Mouse (Mus musculus) kidney, postnatal 14 days (tissue): Measurements from ENCODE around the gene Ankrd33b.
A peak's percentile ranks its signal among the peaks of the same experiment; 100 is the strongest.

Experiments used
- DNase-seq: peaks from one replicate; pipeline ENCODE4 v3.0.0; 2022; ENCODE audit warnings: mixed read lengths

Ankrd33b gene

DNA sequence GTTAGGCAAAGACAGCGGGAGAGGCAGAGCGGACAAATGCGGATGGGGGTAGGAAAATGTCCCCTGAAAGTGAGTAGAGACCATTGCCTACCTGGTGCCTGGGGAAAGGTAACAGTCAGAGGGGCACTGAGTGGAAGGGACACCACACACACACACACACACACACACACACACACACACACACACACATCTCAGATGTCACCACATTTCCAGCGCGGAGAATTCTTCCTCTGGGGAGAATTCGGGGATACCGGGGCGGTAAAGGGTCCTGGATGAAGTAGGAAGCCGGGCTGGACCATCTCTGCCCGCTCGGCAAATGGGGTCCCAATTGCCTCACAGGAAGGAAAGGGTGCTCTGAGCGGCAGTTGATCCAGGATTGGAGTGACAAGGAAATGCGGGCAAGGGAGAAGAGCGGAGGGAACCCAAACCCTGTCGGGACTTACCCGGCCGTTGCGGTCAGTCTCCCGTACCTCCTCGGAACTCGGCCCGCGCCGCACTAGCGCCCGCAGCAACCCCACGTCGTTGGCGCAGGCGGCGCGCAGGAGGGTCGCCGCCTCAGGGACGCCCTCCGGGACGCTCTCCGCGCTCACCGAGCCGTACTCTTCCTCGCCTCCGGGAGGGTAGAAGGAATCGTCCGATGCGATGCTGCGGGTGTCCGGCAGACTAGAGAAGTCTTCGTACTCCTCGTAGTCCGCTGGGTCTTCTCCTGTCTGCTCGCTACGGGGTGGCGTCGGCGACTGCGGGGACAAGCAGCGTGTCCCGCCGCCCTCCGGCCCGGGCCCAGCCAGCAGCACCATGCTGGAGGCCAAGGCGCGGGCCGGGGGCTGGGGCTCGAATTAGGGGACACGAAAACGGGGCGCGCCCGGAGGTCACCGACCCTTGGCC lies 688 bp downstream of the Ankrd33b start:
- peak; percentile 20 for DNase-seq

DNA sequence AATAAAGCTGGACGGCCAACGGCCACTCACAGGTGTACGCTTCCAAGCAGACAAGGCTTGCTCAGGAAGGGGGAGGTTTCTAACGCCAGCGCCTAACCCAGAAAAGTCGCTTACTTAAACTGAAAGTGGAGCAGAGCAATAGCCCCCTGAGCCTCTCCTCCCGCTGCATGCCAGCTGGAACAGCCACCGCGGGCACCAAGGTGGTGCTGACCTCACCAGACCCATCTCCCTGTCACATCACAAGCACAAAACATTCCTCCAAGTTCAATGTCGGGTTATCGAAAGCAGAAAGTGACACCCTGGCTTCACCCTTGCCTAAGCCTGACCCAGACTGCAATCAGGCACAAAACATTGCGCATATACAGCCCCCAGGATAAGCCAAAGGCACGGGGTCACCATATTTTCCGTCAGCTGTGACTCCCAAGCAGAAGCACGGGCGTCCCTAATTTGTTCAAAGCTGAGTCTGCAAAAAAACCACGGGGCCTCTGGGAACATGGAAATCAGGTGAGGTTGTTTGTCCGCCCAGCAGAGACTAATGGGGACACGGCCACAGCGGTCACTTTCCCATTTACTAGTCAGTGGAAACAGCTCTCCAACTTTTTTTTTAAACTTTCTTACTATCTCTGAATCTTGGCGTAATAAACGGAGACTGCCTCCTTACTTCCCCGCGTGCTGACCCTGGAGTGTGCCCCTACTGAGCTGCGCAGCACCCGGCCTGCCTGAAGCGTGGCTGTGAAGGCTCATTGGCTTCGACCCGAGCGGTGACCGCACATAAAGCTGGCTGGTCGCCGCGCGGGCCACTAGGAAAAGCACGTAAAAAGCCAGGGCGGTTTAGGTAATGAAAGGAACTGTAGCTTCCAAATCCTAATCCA lies 1.6 kb downstream of the Ankrd33b start:
- DNase-seq = peak; percentile 44

DNA sequence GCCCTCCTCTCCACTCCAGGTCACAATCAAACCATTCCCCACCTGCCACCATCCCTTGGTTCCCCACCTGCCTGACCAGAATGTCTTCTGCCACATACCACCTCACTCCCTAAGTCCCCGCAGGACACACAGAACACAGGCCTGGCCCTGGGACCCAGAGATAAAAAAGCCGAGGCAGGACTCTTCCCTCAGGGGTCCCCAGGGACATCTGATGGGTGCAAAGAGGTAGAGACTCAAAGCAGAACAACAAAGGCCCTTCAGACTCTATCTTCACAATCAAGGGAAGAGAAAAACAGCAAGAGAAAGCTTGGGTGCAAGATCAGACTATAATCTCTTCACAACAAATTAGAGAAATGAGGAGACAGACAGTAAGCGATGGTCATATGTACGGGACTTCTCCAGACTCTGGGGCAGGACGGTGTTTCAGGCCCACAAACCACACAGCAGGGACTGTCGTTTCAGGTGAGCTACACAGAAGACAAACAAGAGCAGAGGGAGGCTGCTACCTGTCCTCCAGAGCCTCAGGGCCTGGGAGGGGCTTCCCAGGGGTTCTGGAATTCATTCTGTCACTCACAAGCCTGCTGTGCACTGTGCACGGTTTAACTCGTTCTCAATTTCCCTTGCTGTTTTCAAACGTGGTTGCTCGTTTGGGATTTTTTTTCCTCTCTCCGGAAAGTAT lies 2.3 kb downstream of the Ankrd33b start:
- DNase-seq = no peak

DNA sequence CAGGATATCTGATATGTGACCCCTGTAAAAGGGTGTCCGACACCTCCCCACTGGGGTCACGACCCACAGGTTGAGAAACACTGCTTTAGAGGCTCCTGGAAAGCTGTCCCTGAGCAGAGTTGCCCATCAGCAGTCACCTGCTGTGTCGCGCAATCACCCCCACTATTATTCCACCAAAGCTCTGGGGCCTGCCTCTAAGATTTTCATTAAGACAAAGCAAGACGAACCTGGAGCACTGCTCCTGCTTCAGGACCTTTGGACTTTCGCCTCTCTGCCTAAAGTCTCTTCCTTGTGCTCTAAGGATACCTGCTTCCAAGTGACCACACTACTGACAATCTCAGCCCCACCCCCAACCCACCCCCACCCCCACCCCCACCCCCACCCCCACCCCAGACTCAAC lies 3.1 kb downstream of the Ankrd33b start:
- DNase-seq = peak; percentile 66

DNA sequence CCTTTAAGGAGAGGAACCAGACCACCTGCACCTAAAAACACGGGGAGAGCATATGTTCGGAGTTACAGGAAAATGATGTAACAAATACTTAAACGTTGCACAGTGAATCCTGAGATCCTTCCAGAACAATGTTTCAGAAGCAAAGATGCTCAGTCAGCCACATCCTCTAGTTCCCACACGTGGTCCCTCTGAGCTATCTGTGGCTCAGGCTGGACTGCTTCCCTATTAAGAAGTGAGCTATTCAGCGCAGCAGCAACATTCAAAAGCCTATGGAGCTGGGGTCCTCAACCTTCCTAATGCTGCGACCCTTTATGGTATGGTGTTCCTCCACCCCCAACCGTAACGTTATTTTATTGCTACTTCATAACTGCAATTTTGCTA lies 3.6 kb downstream of the Ankrd33b start:
- DNase-seq = no peak

DNA sequence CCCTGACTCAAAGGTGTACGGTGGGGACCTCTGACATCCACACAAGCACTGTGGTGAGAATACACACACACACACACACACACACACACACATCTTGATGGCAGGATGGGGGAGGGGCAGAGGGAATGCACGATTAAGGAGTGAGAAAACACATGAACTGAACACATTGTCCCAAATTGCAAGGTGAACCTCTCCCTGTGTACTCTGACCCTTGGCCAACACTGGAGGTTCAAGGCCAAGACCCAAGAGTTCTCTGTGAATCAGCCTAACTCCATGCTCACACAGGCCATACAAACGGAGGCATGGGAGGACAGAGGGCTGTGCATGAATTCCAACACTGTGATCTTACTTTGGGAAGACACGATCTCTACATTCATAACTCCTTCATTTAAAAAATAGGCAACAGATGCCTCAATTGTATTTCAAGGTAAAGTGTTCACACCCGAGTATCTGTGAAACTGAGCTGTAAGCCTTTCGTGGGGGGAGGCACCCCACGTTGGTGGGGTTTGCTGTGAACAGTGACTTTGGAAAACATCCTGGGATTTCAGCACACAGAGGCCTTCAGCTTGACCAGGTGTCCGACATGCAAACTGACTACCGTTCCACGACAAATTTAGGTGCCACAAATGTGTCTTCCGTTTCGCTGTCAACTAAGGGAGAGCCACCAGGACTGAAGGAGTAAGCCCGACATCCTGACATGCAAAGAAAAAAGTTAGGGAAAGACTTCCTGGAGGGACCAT lies 4.1 kb downstream of the Ankrd33b start:
- no peak for DNase-seq

DNA sequence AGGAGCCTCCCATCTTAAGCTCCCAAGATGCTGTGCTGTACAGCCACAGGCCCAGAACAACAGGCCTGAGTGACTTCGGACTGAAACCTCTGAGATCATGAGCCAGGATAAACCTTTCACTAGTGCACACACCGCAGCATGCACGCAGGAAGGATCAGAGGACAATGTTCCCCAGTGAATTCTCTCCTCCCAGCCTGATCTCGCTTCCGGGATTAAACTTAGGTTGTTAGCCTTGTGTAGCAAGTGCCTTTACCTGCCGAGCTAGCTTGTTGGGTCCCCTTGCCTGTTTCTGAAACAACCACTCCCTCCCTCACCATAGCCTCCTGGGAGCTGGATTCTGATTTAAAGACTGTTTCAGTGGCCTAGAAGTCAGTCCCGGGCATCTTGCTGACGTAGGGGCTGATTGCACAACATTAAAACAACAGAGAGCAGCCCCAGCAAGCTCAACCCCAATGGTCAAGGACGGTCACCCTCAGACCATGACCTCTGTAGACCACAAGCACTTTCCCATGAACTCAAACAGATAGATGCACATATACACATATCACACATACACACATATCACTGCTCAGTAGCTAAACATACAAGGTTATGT lies 6.2 kb downstream of the Ankrd33b start:
- DNase-seq = no peak

DNA sequence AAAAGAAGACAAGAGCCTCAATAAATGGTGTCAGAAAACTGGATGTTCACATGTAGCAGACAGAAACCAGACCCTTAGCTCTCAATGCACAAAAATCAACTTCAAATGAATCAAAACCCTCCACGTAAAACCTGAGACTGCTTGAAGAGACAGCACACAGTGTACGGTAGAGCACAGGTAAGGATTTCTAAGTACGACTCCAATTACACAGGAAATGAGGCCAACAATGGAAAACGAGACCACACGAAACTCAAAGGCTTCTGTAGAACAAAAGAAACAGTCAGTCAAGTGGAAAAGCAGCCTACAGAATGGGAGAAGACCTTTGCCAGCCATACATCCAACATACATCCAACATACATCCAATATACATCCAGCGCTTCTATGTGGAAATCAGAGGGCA lies 6.9 kb downstream of the Ankrd33b start:
- no peak for DNase-seq

DNA sequence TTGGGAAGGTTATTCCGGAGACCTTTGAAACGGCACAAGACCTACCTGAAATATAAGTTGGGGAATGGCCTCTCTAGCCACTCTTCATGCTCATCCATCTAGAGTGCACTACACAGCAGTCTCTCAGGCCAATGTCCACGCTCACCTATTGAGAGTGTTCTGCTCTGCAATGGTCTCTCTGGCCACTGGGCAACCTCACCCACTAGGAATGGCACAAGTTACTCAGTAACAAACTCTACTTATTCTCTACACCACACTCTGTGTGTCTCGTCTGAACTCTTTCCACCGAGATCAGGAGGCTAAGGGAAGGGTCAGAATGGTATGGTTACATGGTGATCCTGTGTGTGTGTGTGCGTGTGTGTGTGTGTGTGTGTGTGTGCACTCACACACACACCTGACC lies 7.7 kb downstream of the Ankrd33b start:
- DNase-seq = peak; percentile 65

DNA sequence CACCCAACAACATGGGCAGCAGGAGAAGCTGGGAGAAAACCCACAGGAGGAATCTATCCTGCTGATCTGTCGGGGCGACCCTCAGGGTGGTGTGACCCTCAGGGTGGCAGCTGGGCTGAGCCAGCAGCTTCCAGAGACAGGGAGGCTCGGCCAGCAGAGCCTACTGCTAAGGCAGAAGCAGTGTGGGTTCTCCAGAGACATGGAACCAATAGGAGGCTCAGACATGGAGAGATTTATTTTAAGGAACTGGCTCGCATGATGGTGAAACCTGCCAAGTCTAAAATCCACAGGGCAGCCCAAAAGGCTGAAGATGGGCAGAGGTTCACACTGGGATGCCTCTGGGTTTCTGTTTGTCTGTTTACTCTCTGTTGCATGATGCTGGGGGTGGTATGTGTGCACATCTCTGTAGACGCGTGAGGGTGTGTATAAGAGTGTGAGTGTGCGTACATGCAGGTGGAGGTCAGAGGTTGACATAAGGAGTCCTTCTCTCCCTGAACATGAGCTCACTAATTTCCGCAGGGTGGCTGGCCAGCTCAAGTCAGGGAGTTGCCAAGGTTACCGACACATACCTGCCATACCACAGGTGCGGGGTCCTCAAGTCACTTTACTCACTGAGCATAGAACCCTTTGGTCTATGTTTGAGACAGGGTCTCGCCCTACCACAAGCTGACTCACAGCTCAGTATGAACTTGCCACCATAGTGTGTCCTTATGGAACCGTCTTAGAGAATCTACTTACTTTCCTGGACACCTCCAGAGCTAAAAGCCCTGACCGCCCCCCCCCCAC lies 14.8 kb downstream of the Ankrd33b start:
- DNase-seq = no peak

DNA sequence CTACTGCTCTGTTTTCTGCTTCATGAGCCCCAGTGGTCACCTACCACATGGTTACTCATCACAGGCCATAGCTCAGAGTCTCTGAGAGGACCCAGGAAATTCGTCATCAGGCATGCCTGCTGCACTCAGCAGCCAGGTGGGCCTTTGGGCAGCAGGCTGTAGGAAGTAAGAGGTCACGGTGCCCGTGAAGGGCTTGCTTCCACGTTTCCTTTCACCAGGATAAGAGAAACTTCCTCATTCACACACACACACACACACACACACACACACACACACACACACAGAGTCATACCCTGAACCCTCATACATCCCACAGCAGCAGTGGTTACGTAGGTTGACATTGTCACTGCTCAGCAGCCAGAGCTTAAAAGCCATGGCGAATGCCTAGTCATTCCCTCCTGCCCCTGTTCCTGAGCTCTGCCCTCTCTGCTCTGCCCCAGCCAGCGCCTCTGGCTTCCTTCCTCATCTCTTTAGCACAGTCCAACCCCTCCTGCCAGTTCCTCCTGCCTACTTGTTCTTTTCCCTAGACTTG lies 17.6 kb downstream of the Ankrd33b start:
- peak; percentile 37 for DNase-seq

DNA sequence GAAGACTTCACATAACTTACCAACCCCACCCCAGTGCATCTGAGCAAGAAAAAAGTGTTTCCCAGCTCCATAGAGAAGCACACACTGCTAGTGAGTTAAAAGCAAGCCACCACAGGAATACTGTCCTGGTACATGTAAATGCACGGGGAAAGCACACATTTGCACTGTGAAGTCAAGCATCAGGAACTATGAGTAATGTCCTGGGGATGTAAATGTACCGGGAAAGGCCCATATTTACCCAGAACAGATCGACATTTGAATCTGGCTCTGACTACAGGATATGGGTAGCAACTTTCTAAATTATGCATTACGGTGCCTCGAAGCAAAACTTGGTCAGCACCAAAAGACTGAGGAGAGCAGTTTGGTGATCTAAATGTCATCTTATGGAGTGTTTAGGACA lies 18.5 kb downstream of the Ankrd33b start:
- DNase-seq = no peak

DNA sequence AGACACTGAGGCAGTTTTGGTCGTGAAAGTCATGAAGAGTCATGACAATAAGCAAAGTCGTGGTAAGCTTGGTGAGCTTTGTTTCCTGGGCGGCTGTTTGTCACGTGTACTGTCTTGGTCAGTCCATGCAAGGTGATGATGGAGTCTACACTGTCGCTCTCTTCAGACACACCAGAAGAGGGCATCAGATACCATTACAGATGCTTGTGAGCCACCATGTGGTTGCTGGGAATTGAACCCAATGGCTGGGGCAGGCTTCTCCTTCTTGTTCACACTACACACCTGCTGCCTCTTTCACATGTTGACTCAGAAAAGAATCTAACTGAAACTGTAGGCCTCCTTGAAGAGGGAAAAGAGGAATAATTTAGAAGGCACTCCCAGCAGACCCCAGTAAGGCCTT lies 19.3 kb downstream of the Ankrd33b start:
- DNase-seq = no peak

DNA sequence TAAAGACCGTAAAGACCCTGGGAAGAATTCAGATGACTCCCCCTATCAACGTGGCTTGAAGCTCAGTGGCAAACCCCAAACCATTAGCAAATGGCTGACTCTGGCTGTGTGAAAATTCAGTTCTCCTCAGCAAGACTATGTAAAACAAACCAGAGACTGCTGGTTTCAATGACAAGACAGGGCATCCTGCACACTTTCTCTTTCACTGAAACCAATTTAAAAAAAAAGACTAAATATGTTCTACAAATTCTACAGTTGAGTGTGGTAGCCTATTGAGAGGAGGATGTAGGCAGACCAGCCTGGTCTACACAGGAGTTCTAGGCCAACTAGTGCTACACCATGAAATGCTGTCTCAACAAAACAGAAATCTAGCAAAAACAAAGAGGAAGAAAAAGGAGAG lies 21.0 kb downstream of the Ankrd33b start:
- DNase-seq = no peak

DNA sequence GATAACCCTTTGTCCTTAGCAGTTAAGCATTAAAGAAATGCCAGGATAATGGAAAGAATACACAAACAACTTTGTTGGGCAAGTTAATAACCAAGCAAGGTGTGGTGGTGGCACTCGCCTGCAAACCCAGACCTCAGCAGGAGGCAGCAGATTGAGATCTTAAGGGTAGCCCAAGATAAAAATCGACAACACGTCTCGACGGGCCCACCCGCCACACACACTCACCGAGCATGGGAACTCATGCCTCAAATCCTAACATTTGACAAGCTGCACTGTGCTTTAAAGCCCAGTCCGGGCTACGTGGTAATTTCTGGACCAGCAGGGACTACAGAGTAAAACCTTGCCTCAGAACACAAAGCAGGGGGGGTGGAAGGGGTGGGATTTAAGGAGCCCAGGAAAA lies 22.2 kb downstream of the Ankrd33b start:
- DNase-seq = no peak

DNA sequence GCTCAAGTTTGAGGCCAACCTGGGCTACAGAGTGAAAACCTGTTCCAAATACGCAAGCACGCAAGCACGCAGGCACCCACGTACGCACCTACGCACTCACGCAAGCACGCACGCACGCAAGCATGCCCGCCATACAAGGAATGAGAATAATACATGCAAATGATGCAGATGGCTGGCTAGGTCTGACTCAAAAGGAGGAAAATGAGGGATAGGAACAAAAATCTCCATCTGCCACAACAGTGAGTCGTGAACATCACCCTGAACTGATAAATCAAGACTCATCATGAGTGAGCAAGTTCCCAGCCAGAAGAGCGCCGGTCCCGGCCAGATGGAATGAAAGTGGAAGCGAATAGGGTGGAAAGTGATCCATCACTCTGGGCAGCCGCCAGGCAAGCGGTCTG lies 22.7 kb downstream of the Ankrd33b start:
- no peak for DNase-seq

DNA sequence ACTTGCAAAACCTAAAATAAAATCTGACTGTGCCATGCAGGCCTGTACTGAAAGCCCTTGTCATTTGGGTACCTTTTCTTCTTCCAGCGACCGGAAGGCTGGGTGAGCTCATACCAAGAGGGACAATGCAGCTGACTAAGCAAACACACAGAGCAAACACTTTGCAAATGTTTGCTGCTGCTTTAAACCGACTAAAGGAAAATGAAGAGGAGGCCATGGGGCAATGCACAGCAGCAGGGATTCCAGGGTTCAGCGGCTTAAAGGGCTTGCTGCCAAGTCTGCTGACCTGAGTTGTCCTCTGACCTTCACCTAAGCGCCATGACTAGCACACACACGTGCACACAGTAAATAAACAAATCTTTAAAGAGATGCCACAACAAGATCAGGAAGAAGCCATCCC lies 23.9 kb downstream of the Ankrd33b start:
- peak; percentile 84 for DNase-seq

DNA sequence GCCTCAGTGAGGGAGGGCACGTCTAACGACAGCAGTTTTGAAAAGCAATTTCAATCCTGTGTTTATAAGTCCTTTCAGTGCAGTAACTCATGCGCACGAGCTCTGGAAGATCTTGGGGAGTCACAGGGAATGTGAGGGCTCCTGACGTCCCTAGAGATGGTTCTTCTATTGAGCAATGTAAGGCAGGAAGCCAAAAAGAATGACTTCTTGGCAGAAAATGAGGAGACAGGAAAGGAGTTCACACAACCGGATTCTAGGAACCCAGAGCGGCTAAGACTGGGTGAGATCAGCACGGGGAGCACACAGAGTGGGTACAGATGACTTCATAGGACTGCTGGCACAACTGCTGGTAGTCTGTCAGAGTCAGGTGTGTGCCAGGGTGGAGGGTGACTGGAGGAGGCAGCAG lies 25.0 kb downstream of the Ankrd33b start:
- peak; percentile 73 for DNase-seq

DNA sequence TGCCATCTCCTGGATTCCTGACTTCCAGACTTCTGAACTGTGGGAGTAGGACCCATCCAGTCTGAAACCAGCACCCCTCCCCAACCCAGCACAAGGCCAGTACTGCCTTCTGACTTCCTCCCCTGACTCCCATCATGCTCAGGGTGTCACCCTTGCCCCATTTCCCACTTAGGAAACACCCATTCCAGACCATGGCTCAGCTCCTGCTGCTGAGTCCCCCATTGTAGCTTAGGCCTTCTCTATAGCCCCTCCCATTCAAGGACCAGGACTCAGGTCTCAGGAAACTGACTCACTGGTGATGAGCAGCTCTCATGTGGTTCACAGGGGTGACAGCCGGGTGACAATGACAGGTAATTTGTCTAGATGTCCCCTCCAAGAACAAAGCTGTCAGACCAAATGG lies 25.5 kb downstream of the Ankrd33b start:
- no peak for DNase-seq

DNA sequence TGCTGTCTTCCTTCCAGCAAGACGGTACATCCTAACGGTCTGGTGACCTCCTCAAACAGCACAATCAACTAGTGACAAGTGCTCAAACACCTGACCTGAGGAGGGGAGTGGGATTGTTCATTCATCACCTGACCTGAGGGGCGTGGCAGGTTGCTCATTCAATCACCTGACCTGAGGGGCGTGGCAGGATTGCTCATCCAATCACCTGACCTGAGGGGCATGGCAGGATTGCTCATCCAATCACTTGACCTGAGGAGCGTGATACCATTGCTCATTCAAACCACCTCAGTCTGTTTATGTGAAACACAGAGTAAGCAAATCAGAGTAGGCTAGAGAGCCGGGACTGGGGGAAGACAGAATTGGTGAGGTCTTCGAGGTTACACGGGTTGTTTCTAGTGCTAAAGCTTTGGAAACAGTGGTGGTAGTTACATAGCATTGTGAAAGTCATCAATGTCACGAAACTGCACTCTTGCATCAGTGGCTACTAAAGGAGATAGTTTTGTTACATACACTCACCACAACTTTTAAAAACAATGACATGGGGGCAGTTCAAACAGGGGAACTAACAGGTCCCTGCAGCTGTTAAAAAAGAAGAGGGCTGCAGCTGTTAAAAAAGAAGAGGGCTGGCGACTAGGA lies 28.8 kb downstream of the Ankrd33b start:
- DNase-seq = no peak

DNA sequence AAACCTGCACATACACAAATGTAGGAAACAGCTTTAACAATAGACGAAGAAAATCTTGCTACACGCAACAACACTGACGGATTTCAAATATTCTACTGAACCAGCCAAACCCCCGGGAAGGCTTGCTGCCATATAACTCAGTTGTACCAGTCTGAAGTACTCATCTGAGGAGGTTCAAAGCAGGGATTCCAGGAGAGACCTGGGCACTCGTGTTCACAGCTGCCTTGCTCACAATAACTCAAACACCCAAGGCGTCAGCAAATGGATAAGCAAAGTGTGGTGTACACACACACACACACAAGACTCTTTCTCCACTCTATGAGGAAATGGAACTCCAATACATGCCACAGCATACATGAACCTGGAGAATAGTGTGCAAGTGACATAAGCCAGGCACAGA lies 29.5 kb downstream of the Ankrd33b start:
- DNase-seq = no peak
